Mouse (Mus musculus) v-Abl transformed pro-B cells (cell line): ENCODE data around the gene Sphk1.

Experiments used
- in situ Hi-C, 2 experiments: fragments of 400-800 bp; cut with MboI; formaldehyde crosslinking; loops; one replicate each; pipeline ENCODE4 v1.15.1; 2025; ENCODE audit not compliant: unreplicated experiment in 2 of 2

The Sphk1 gene

DNA sequence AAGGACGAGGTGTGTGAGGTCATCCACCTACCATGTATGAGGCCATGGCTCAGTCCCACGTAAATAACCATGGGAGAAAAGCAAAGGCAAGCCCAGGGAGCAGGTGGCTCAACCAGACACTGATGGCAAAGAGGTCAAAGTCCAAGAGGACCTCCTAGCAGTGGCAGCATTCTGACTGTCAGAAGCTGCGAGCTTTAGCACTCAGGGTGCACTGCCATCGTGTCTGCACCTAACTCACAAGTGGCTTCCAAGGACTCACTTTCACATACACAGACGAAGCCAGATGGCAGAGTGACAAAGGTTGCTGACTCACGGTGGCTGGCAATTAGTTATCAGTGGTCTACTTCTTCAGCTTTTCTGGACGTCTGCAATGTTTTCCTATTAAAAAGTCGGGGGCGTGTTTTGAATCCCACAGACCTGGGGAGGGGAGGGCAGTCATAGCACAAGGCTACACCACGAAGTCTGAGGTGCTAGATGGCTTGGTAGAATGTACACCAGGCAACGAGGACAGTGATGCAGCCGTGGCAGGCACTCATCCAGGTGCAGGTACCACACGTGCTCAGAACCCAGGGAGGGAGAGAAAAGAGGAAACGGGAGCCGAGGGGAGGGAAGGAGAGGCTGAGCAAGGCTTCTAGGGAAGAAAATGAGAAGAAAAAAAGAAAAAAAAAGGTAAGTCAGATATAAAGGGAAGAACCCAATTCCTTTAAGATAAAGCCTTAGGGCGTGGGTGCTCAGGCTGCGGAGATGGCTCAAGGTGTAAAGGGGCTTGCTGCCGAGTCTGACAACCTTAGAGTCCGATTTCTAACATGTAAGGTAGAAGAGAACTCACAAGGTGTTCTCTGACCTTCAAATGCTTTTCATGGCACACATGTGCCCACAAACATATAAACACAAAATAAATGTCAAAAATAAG lies 41.3 kb downstream of the Sphk1 start:
- in situ Hi-C loops: no loop called here

DNA sequence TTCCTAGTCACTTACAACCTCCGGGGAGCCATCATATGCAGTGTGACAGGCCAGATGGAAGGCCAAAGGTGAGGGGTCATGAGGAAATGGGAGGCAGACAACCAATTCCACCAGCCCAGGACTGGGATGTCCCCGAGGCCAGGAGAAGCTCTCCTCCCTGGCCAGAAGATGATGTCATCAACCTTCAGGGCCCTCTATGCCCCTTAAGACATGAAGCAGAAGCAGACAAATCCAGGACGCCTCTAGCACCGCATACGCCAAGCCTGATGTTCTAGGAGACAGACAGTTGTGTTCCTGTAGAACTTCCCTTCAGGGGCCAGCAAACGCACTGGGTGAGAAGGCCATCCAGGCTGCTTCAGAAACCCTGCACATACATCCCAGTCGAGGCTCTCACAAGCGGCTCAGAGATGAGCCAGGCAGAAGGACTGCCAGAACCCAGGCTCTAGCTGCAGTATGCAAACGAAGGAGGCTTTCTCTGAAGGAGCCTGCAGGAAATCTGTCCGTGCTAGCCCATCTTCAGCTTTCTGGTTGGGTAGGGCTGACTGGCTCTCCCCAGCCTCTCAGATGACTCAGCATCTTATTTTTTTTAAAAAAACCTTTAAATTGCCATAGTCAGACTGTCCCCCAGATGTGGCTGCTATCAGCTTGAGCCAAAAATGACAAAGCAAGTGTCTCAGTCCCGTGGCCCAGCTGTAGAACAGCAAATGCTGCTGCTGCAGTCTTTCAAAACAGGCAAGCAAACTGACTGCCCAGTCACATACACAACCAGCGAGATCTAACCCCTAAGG lies 42.2 kb downstream of the Sphk1 start:
- in situ Hi-C loops: no loop called here

DNA sequence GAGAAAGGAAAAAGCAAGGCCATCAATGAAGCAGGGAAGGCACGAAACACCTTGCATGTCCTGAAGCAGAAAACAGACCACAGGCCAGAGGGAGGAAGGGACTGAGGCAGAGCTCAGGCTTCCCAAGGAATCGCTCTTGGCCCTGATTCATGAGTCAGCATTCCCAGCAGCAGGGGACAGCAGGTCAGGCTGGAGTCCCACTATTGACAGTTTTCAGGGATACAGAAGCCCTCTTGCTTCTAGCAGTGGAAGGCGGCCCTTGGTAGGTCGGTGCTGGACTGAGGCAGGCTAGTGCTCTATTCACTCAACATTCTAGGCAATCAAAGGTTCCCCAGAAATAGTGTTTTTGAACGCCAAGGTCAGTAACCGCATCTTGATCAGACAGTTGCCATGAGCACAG lies 43.8 kb downstream of the Sphk1 start:
- in situ Hi-C loops: no loop called here

DNA sequence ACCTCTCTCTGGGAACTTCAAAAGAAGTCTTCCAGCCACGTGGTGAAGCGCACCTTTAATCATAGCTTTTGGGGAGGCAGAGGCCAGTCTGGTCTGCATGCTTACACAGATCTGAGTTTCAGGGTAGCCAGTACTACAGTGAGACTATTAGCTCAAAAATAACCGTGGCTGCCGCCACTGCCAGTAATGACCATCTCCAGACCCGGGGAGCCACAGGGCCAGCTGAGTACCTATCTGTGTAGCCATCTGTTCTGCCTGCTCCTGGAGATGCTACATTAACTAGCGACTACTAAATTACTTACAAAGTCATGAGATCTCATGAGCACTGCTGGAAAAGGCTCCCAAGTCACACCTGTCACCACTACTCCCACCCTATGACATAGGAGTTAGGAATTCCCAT lies 44.3 kb downstream of the Sphk1 start:
- in situ Hi-C loops: no loop called here

DNA sequence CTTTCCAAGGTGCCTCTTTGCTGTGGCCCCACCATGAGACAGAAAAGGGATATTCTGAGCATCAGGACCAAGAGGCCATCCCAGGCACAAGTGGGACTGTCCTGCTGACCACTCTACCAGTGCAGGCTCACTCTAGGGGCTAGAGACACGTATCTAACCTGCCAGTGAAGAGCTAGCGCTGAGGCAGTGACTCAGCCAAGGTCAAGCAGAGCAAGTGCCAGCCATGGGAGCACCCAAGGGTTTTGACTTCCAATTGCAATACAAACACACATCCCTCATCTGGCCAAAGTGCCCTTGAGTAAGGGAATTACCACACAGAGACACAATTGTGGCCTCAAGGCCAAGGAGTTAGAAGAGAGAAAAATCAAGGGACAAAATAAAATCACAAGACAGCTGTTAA lies 44.7 kb downstream of the Sphk1 start:
- in situ Hi-C loops: no loop called here

DNA sequence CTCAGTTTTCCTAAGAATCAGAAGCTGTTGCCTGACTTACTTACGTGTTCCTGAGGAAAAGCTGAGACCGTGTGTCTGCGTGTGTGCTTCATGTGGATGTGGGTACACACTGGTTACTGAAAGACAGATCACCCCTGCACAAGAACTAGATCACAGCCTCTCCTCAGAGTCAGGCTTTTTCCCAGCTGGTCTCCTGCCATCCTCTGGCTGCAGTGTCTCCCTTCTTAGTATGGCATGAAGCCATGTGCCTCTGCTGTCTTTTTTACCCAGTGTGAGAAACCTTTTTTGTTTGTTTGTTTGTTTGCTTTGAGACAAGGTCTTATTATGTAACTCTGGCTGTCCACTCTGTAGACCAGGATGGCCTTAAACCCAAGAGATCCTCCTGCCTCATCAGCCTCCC lies 48.6 kb downstream of the Sphk1 start:
- in situ Hi-C loops: no loop called here

DNA sequence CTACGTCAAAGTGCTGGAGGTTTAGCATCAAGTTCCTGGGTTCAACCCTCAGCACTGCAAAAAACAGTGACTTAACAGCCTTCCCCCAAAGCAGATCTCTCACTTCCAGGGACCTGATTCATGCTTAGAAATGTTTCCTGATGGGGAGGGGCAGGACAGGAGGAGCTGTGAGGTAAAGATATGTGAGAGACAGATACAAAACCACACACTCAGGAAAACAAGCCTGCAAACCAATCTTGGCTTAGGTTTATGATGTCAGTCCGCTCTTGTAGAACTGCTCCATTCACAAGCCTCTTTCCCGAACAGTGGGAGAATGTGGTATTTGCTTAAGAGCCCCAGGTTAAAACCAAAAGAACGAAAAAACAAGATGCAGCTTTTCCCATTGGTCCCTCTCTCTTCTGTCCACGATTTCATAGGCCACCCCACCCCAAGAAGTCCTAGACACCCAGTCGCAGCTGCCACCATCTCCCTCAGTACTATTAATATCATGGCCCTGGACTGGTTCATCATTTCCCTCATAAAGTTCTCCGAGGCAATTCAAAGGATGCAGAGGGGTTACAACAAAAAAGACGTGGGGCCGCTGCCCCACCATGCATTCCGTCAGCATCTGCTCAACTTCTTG lies 49.4 kb downstream of the Sphk1 start:
- in situ Hi-C loops: no loop called here

DNA sequence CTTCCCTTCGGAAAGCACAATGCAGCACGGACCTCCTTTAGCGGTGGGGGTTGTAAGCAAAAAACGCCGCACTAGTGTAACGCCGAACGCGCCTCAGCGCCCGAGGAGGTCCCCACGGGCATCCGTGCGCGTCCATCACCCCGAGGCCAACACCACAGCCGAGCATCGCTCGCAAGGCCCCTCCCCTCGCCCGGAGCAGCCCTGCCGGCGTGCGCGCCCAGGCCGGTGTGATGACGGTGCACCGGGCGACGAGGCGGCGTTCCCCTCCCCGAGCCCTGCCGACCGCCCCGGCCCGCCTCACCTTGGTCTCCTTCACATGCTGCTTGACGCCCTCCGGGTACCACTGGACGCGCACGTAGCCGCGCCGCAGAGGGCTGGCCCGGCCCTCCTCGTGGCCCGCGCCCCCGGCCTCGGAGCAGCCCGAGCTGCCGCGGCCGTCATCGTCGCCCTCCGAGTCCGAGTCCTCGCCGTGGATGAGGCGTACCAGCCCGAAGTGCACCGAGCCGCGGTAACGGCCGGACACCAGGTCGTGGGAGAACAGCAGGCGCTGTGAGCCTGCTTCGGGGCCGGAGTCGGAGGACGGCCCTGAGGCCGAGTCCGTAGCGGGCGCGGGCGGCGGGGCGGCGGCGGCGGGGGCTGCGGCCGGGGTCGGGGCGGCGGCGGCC lies 50.1 kb downstream of the Sphk1 start:
- in situ Hi-C loops: no loop called here

DNA sequence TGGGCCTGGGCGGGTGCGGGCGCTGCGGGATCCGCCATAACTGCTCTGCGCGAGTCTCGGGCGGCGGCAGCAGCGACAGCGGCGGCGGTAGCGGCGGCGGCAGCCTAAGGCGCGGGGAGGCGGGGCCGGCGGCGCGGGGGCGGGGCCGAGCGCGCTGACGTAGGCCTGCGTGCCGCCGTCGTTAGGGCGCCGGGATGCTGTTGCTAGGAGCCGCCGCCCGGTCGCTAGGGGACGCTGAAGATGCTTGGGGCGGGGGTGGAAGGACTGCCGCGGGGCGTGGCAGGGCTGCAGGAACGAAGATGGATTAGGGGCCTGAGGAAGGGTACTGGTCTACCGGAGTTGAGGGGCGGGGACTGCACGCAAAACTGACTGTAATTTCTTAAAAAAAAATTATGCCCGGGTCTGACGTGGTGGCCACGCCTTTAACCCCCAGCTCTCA lies 50.7 kb downstream of the Sphk1 start, which contains the start of gene Ube2o:
Gene Ube2o, minus strand, starts transcription at position 72 of the 439 bp plus-strand sequence.
- in situ Hi-C loops: no loop called here

DNA sequence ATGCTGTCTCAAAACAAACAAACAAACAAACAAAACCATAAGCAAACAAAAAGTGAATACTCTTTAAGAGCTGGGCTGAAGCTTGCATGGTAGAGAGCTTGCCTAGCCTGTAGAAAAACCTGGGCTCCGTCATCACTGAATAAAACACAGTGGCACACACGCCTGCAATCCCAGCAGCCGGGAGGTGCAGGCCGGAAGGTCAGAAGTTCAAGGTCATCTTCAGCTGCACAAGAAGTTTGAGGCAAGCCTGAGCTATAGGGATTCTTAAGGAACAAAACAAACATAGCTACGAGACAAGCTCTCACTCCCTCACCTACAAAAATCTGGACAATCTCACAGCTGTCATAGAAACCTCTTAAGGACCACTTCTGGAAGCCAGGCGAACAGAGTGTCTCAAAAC lies 55.0 kb downstream of the Sphk1 start:
- in situ Hi-C loops: no loop called here
